Mouse (Mus musculus): ENCODE measurements at regions not wholly inside any gene's neighbourhood (a gene's known extent, or its start where the extent isn't known, plus 50 kb on each side); places are given as distances from the start of the nearest gene placed in this dataset.

DNA sequence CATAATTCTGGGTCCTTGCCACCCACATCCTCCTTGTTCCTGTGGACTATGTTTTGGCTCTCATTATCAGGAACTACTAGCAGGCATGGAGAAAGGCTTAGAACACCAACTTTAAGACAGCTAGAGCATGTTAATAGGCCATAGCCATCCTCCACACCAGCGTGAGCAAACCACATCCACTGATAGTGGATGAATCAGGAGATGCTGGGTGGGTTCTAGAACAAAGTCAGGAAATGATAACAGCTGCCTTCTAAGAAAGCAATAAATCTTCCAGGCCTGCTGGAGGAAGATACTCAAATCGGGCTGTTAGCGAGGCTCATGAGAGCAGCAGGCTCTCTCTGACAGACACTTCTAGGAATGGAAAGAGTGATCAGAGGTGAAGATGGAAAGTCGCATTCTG lies 60.9 kb upstream of the Slc44a3 start:
- POLR2A ChIA-PET = interaction anchor here in 2 of 4 experiments (1.0 to 42.3 kb wide), 6 partner anchors 8 to 41 kb away, joined by 3 to 1486 read pairs (median 6); no protein-coding TSS in a partner anchor
- CTCF ChIA-PET = no interaction called here

DNA sequence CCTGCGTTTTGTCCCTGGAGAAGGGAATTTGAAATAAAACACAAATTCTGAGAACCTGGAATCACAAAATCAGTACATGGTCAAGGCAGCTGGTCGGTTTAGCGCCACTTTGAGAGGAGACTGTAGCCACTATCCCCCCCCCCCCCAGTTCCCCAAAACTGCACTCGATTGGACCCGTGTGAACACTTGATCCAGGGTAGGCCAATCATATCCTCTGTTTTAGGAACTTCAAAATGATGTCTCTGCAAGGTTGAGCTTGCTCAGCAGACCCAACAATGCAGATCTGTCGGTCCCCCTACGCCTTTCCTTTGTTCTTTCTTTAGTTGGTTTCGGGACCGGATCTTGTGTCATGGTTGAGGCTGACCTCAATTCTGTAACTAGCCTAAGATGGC lies 57.3 kb upstream of the Slc44a3 start:
- CTCF ChIA-PET = interaction anchor here (0.6 to 2.1 kb wide), 7 partner anchors 16 to 517 kb away, joined by 3 to 12 read pairs (median 4); no protein-coding TSS in a partner anchor
- POLR2A ChIA-PET = interaction anchor here (0.5 to 42.3 kb wide), 65 partner anchors 8 to 1559 kb away, joined by 3 to 1486 read pairs (median 5); partner anchors contain the start of genes Cnn3 (in 2 of the 4), F3 (in 2 of the 4), Rwdd3 (in 1 of the 4) and Slc44a3 (in 1 of the 4)

GRCm38 (mm10) chr3:121588737-121589493 lies 56.7 kb upstream of the Slc44a3 start:
- CTCF ChIA-PET = interaction anchor here in 2 of 4 experiments (0.6 to 2.1 kb wide), 4 partner anchors 39 to 246 kb away, joined by 4 to 12 read pairs (median 4); no protein-coding TSS in a partner anchor

GRCm38 (mm10) chr3:121585306-121585705 lies 53.1 kb upstream of the Slc44a3 start:
- CTCF ChIA-PET = interaction anchor here in 2 of 4 experiments (0.8 to 1.8 kb wide), 3 partner anchors 151 to 216 kb away, joined by 3 to 6 read pairs (median 3); no protein-coding TSS in a partner anchor
- POLR2A ChIA-PET = interaction anchor here in 3 of 4 experiments (0.6 to 42.3 kb wide), 14 partner anchors 7 to 217 kb away, joined by 3 to 1486 read pairs (median 5); no protein-coding TSS in a partner anchor

More at GRCm38 (mm10) chr3:121588737-121589493, 56.7 kb upstream of the Slc44a3 start:
- POLR2A ChIA-PET = interaction anchor here (0.5 to 42.3 kb wide), 57 partner anchors 8 to 846 kb away, joined by 3 to 1486 read pairs (median 5); partner anchors contain the start of genes F3 (in 1 of the 4), Rwdd3 (in 1 of the 4) and Slc44a3 (in 1 of the 4)

GRCm38 (mm10) chr3:121584736-121585151 lies 52.5 kb upstream of the Slc44a3 start:
- CTCF ChIA-PET = interaction anchor here in 2 of 4 experiments (1.4 to 1.8 kb wide), 2 partner anchors 152 kb away, joined by 3 to 6 read pairs; no protein-coding TSS in a partner anchor
- POLR2A ChIA-PET = interaction anchor here in 3 of 4 experiments (0.6 to 42.3 kb wide), 19 partner anchors 6 to 851 kb away, joined by 3 to 1486 read pairs (median 4); no protein-coding TSS in a partner anchor

- POLR2A ChIA-PET = interaction anchor here in 3 of 4 experiments (0.6 to 42.3 kb wide), 21 partner anchors 6 to 851 kb away, joined by 3 to 1486 read pairs (median 4); partner anchors contain the start of gene Abcd3 (in 1 of the 3)
- CTCF ChIA-PET = interaction anchor here in 2 of 4 experiments (1.4 to 1.8 kb wide), 2 partner anchors 152 to 153 kb away, joined by 3 to 6 read pairs; no protein-coding TSS in a partner anchor
Measured at GRCm38 (mm10) chr3:121584317-121584716, 52.1 kb upstream of the Slc44a3 start.

- POLR2A ChIA-PET = interaction anchor here in 3 of 4 experiments (0.7 to 42.3 kb wide), 22 partner anchors 8 to 349 kb away, joined by 3 to 1486 read pairs (median 5); partner anchors contain the start of gene F3 (in 1 of the 3)
- CTCF ChIA-PET = interaction anchor here in 2 of 4 experiments (0.6 to 2.5 kb wide), 3 partner anchors 154 to 654 kb away, joined by 3 to 8 read pairs (median 7); no protein-coding TSS in a partner anchor
Measured at GRCm38 (mm10) chr3:121582711-121583110, 50.5 kb upstream of the Slc44a3 start.
